Mouse (Mus musculus): ENCODE results near the gene Gpr146. TPM values are rescaled to one million over a fixed set of nuclear protein-coding genes. Genes with fewer than 3 reads are reported as not detected.

The Gpr146 gene
- polyA plus RNA-seq, 1 experiment: 0.91 TPM

DNA sequence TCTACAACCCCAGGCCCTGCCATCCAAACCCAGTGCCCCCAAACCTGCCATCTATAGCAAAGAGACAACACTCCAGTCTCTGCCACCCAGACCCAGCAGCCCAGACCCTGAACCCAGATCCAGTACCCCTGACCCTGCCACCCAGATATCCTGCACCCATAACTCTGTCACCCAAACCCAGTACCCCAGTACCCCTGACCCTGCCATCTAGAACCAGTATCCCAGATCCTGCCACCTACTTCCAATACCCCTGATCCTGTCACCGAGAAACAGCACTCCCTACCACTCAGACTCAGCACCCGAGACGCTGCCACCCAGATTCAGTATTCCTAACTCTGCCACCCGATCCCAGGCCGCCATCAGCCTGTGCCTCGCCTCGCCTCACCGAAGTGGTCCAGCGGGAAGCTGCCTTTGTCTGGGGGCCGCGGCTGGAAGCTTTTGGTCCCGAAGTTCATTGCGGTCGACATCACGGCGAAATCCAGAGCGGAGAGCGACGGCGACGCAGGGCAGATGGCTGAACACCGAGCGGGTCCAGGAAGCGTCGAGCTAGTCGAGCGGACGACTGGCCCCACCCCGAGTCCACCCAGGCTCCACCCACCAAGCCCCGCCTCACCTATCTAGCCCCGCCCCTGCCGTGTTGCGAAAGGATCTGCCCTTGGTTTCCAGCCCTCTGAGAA, 32.7 kb upstream of the Gpr146 start:
- peak overlapping the region; percentile 68 for H3K9ac ChIP-seq (ENCODE audit: low read depth, poor library complexity, severe bottlenecking)
- H3K27me3 ChIP-seq (ENCODE audit: control insufficient read depth, insufficient read depth, low read length, poor library complexity, severe bottlenecking): no peaks in the 10 kb centered on the region
- no peak overlapping the region for H3K27ac ChIP-seq (ENCODE audit: insufficient read depth, low read length)
- H3K4me3 ChIP-seq (ENCODE audit: low read depth, low read length): peak overlapping the region; percentile 82
- H3K4me1 ChIP-seq (ENCODE audit: control insufficient read depth, insufficient read depth, low read length): no peaks in the 10 kb centered on the region
- H3K36me3 ChIP-seq (ENCODE audit: control insufficient read depth, insufficient read depth, low read length, poor library complexity, severe bottlenecking): no peaks in the 10 kb centered on the region
- TF ChIP-seq CTCF (IDR thresholded peaks at IDR 0.05; ENCODE audit: low read depth, low read length) (no peak), POLR2A (IDR thresholded peaks at IDR 0.05; ENCODE audit: insufficient read depth, low read length) (no peak), EP300 (IDR thresholded peaks at IDR 0.05; ENCODE audit: insufficient read depth, low read depth, low read length) (peak; percentile 67; the same call in 1 of the 2 replicates)
- no peaks in the 10 kb centered on the region for H3K9me3 ChIP-seq (replicated peaks; ENCODE audit: control insufficient read depth, insufficient read depth, low read length, poor library complexity, severe bottlenecking)

DNA sequence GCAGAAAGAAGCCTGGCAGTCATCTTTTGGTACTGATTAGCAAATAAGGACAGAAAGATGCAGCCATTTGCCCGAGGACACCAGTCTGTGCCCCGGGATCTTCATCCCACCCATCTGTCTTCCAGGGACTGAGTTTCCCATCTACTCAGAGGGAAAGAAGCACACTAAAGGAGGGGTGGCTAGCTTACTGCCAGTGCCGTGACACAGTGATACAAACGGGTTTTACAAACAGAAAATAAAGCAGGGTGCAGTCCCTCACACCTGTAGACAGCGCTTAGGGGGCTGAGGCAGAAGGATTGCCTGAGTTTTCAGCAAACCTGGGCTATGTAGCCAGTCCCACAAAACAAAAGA, 32.2 kb upstream of the Gpr146 start:
- Histone ChIP-seq H3K36me3 (ENCODE audit: control insufficient read depth, insufficient read depth, low read length, poor library complexity, severe bottlenecking) (no peaks in the 10 kb centered on the region), H3K27ac (ENCODE audit: insufficient read depth, low read length) (no peak overlapping the region), H3K9ac (ENCODE audit: low read depth, poor library complexity, severe bottlenecking) (no peak overlapping the region), H3K9me3 (replicated peaks; ENCODE audit: control insufficient read depth, insufficient read depth, low read length, poor library complexity, severe bottlenecking) (no peaks in the 10 kb centered on the region), H3K4me1 (ENCODE audit: control insufficient read depth, insufficient read depth, low read length) (no peaks in the 10 kb centered on the region), H3K27me3 (ENCODE audit: control insufficient read depth, insufficient read depth, low read length, poor library complexity, severe bottlenecking) (no peaks in the 10 kb centered on the region), H3K4me3 (ENCODE audit: low read depth, low read length) (peak overlapping the region; percentile 29)
- no peak for TF ChIP-seq EP300 (IDR thresholded peaks at IDR 0.05; ENCODE audit: insufficient read depth, low read depth, low read length)
- no peak for TF ChIP-seq CTCF (IDR thresholded peaks at IDR 0.05; ENCODE audit: low read depth, low read length)
- TF ChIP-seq POLR2A (IDR thresholded peaks at IDR 0.05; ENCODE audit: insufficient read depth, low read length): no peak

DNA sequence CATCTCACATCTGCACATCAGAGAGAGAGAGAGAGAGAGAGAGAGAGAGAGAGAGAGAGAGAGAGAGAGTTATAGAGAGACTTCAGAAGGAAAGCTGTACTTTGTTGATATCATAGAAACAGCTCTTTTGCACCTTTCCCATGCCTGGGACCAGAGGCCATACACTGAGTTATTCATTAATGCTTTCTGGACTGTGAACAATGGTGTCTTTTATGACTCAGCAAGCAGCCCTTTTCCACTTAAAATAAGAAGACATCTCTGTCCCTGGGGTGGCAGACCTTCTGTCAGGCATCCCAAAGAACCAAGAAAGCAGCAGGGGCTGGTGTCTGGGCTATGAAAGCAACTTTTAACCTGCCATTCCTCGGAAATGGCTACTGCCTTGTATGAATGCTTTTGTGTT, 30.3 kb upstream of the Gpr146 start:
- no peaks in the 10 kb centered on the region for H3K9me3 ChIP-seq (replicated peaks; ENCODE audit: control insufficient read depth, insufficient read depth, low read length, poor library complexity, severe bottlenecking)
- TF ChIP-seq POLR2A (IDR thresholded peaks at IDR 0.05; ENCODE audit: insufficient read depth, low read length) (no peak), EP300 (IDR thresholded peaks at IDR 0.05; ENCODE audit: insufficient read depth, low read depth, low read length) (no peak), CTCF (IDR thresholded peaks at IDR 0.05; ENCODE audit: low read depth, low read length) (no peak)
- no peak overlapping the region for H3K9ac ChIP-seq (ENCODE audit: low read depth, poor library complexity, severe bottlenecking)
- no peak overlapping the region for H3K4me3 ChIP-seq (ENCODE audit: low read depth, low read length)
- no peak overlapping the region for H3K27ac ChIP-seq (ENCODE audit: insufficient read depth, low read length)
- no peaks in the 10 kb centered on the region for H3K27me3 ChIP-seq (ENCODE audit: control insufficient read depth, insufficient read depth, low read length, poor library complexity, severe bottlenecking)
- H3K4me1 ChIP-seq (ENCODE audit: control insufficient read depth, insufficient read depth, low read length): no peaks in the 10 kb centered on the region
- H3K36me3 ChIP-seq (ENCODE audit: control insufficient read depth, insufficient read depth, low read length, poor library complexity, severe bottlenecking): no peaks in the 10 kb centered on the region

DNA sequence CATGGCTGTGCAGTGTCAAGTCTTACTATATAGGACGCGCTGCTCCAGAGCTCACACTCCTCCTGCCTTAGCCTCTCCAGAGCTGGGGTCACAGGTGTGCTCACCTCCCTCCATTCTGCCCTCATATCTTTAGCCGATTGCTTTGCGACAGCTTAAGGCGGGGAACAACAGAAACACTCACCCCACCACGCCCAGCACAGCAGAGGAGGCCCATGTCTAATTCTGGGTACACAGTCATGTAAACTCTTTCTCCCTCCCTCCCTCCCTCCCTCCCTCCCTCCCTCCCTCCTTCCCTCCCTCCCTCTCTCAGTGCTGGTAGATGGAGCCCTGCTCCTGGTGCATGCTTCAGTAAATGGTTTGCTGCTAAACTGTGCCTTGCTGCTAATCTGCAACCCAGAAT, 27.8 kb upstream of the Gpr146 start:
- Histone ChIP-seq H3K27ac (ENCODE audit: insufficient read depth, low read length) (no peak overlapping the region), H3K9me3 (replicated peaks; ENCODE audit: control insufficient read depth, insufficient read depth, low read length, poor library complexity, severe bottlenecking) (no peaks in the 10 kb centered on the region), H3K4me1 (ENCODE audit: control insufficient read depth, insufficient read depth, low read length) (no peaks in the 10 kb centered on the region), H3K9ac (ENCODE audit: low read depth, poor library complexity, severe bottlenecking) (no peak overlapping the region), H3K27me3 (ENCODE audit: control insufficient read depth, insufficient read depth, low read length, poor library complexity, severe bottlenecking) (no peaks in the 10 kb centered on the region), H3K36me3 (ENCODE audit: control insufficient read depth, insufficient read depth, low read length, poor library complexity, severe bottlenecking) (no peaks in the 10 kb centered on the region), H3K4me3 (ENCODE audit: low read depth, low read length) (no peak overlapping the region)
- TF ChIP-seq POLR2A (IDR thresholded peaks at IDR 0.05; ENCODE audit: insufficient read depth, low read length): no peak
- TF ChIP-seq CTCF (IDR thresholded peaks at IDR 0.05; ENCODE audit: low read depth, low read length): no peak
- TF ChIP-seq EP300 (IDR thresholded peaks at IDR 0.05; ENCODE audit: insufficient read depth, low read depth, low read length): no peak

DNA sequence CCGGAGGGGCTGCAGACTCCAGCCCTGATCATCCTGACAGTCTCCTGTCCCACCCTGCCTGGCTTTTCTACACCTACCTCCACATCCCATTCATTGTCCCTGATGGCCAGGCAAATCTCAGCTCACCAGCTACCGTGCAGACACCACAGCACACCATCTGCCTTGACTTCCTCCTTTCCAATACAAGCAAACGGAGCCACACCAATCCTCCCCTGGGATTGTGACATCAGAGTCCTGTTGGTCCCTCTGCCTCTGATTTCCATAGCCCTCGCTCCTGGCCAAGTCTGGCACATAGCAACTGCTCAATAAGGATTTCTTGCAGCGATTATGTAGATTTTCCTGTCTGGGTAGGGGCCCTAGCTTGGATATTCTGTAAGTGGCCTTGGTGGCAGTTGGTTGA, 26.4 kb upstream of the Gpr146 start, which contains the start of gene Cox19:
TSS of gene Cox19 (minus strand) at position 285 of the 400 bp plus-strand sequence.
- TF ChIP-seq CTCF (IDR thresholded peaks at IDR 0.05; ENCODE audit: low read depth, low read length) (no peak), EP300 (IDR thresholded peaks at IDR 0.05; ENCODE audit: insufficient read depth, low read depth, low read length) (no peak), POLR2A (IDR thresholded peaks at IDR 0.05; ENCODE audit: insufficient read depth, low read length) (no peak)
- H3K27ac ChIP-seq (ENCODE audit: insufficient read depth, low read length): no peak within 1 kb of the TSS
- no peak within 1 kb of the TSS for H3K9ac ChIP-seq (ENCODE audit: low read depth, poor library complexity, severe bottlenecking)
- H3K27me3 ChIP-seq (ENCODE audit: control insufficient read depth, insufficient read depth, low read length, poor library complexity, severe bottlenecking): no peaks in the 10 kb centered on the region
- no peaks in the 10 kb centered on the region for H3K36me3 ChIP-seq (ENCODE audit: control insufficient read depth, insufficient read depth, low read length, poor library complexity, severe bottlenecking)
- H3K4me1 ChIP-seq (ENCODE audit: control insufficient read depth, insufficient read depth, low read length): no peaks in the 10 kb centered on the region
- H3K4me3 ChIP-seq (ENCODE audit: low read depth, low read length): no peak within 1 kb of the TSS
- no peaks in the 10 kb centered on the region for H3K9me3 ChIP-seq (replicated peaks; ENCODE audit: control insufficient read depth, insufficient read depth, low read length, poor library complexity, severe bottlenecking)

DNA sequence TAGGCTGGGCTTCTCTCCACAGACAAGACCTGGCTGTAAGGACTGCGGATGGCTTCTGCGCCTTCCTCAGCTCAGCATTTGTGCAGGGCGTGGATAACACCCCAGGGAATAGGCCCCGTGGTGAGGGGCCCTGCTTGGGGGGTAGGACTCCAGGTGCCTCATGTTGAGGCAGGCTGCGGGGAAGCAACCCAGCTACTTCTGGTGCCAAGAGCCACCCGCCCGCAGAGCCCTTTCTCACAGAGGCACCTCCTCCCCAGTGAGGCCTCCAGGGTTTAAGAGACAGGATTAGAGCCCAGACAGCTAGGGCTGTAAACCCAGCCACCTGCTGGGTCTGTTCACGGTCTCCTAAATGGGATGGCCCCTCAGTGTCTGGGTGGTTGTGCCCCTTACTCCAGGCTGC, 25.9 kb upstream of the Gpr146 start:
- no peak overlapping the region for H3K27ac ChIP-seq (ENCODE audit: insufficient read depth, low read length)
- no peaks in the 10 kb centered on the region for H3K27me3 ChIP-seq (ENCODE audit: control insufficient read depth, insufficient read depth, low read length, poor library complexity, severe bottlenecking)
- no peak overlapping the region for H3K9ac ChIP-seq (ENCODE audit: low read depth, poor library complexity, severe bottlenecking)
- H3K9me3 ChIP-seq (replicated peaks; ENCODE audit: control insufficient read depth, insufficient read depth, low read length, poor library complexity, severe bottlenecking): no peaks in the 10 kb centered on the region
- TF ChIP-seq EP300 (IDR thresholded peaks at IDR 0.05; ENCODE audit: insufficient read depth, low read depth, low read length): no peak
- no peaks in the 10 kb centered on the region for H3K36me3 ChIP-seq (ENCODE audit: control insufficient read depth, insufficient read depth, low read length, poor library complexity, severe bottlenecking)
- no peaks in the 10 kb centered on the region for H3K4me1 ChIP-seq (ENCODE audit: control insufficient read depth, insufficient read depth, low read length)
- H3K4me3 ChIP-seq (ENCODE audit: low read depth, low read length): no peak overlapping the region

Data from ES-Bruce4 (cell line).